Mouse (Mus musculus) megakaryocyte-erythroid progenitor cell, adult 5 weeks (primary cell): ENCODE measurements around the gene Smarca1. TPM values are rescaled to one million over a fixed set of nuclear protein-coding genes. Genes with fewer than 3 reads are reported as not detected.

Source experiments
- polyA plus RNA-seq: library from polyadenylated mRNA; stranded (reverse); fragments of >175 nt; gene quantifications from 2 replicates; pipeline ENCODE4 v1.2.3, GENCODE M21; 2012

Smarca1 gene
- 0.04 and 0.47 TPM in 2 replicates for polyA plus RNA-seq

GRCm38 (mm10) chrX:47892431-47893024 lies at the start of gene Smarca1:
TSS of gene Smarca1 (minus strand) at chrX:47892974.

DNA sequence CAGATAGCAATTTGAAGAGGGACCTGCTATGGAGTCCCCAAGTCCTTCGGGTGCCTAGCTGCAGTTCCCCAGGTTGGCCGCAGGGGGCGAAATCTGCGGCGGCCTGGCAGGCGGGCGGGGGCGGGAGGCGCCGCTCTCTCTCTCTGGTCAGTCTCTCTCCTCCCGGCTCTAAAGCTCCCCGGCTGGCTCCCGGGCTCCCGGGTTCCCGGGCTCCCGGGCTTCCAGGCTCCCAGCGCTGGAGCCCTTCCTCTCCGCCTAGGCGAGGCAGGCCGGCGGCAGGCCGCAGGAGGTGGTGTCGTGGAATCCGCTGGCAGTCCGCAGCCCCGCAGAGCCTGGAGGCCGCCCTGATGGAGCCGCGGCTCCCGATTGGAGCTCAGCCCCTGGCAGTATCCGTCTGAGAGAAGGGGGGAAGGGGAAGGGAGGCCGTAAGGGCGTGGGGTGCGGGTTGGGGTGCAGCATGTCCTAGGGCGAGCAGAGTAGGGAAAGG lies 19.6 kb upstream of the Smarca1 start, which contains the start of gene Ocrl:
Ocrl (plus strand) TSS at position 82 of the 487 bp plus-strand sequence.

Other genes with a start within 250 kb of the Smarca1 start
- 4.1 and 4.8 TPM in 2 replicates for gene Ocrl, start 19.4 kb upstream of the Smarca1 start, polyA plus RNA-seq
- 0.26 and 0.48 TPM in 2 replicates for gene Apln, start 141.9 kb upstream of the Smarca1 start, polyA plus RNA-seq
- not detected in 2 replicates for gene Xpnpep2, start 215.8 kb upstream of the Smarca1 start, polyA plus RNA-seq